Mouse (Mus musculus) embryonic facial prominence, embryonic 14.5 days (tissue): ENCODE results near the gene Nfyc. TPM values are rescaled to one million over a fixed set of nuclear protein-coding genes. Genes with fewer than 3 reads are reported as not detected.

Experiments used
- ATAC-seq: fragments of 200-750 bp; cut with Nextera tagmentation; 2 replicates; pipeline ENCODE4 v1.8.0; 2017; ENCODE audit warnings: low read depth, moderate number of reproducible peaks, moderate TSS enrichment
- DNase-seq: peaks from one replicate; pipeline ENCODE4 v3.0.0-alpha.2; 2015; ENCODE audit warnings: low spot score
- H3K27ac ChIP-seq: fragments of 300-500 bp; sonication (generic); replicated peaks from 2 replicates; pipeline ENCODE4 v1.5.1; 2014; ENCODE audit warnings: low read depth, mild to moderate bottlenecking, low read length, moderate library complexity
- H3K27me3 ChIP-seq: fragments of 300-500 bp; sonication (generic); replicated peaks from 2 replicates; pipeline ENCODE4 v1.6.1; 2014; ENCODE audit warnings: low read length; ENCODE audit not compliant: control insufficient read depth, insufficient read depth
- H3K36me3 ChIP-seq: fragments of 300-500 bp; sonication (generic); 2 replicates; pipeline ENCODE4 v1.6.1; 2014; ENCODE audit warnings: low read length, mixed read lengths; ENCODE audit not compliant: control insufficient read depth, insufficient read depth
- H3K4me1 ChIP-seq: fragments of 300-500 bp; sonication (generic); 2 replicates; pipeline ENCODE4 v1.6.1; 2014; ENCODE audit warnings: antibody characterized with exemption, low read length; ENCODE audit not compliant: control insufficient read depth, insufficient read depth
- H3K4me2 ChIP-seq: fragments of 300-500 bp; sonication (generic); 2 replicates; pipeline ENCODE4 v1.6.1; 2014; ENCODE audit warnings: low read depth, mild to moderate bottlenecking, low read length, moderate library complexity, mixed read lengths
- H3K4me3 ChIP-seq: fragments of 300-500 bp; sonication (generic); 2 replicates; pipeline ENCODE4 v1.5.1; 2014; ENCODE audit warnings: low read depth, mild to moderate bottlenecking, low read length
- H3K9ac ChIP-seq: fragments of 300-500 bp; sonication (generic); 2 replicates; pipeline ENCODE4 v1.6.1; 2014; ENCODE audit warnings: low read depth, mild to moderate bottlenecking, low read length, moderate library complexity, mixed read lengths
- H3K9me3 ChIP-seq: fragments of 300-500 bp; sonication (generic); 2 replicates; pipeline ENCODE4 v1.6.1; 2016; ENCODE audit warnings: low read length; ENCODE audit not compliant: control insufficient read depth
- WGBS: fragments of 180-500 bp; shearing (Covaris S2); extraction: QIAGEN DNeasy Blood & Tissue Kit; methylation state at CpG from one replicate; pipeline ENCODE4 v1.1.7; 2014; 5-methylcytosine and 5-hydroxymethylcytosine counted together
- polyA plus RNA-seq: library from polyadenylated mRNA; unstranded; fragments of >200 nt; fragmentation: Nextera tagmentation; extraction: Ambion mirVana; gene quantifications from 2 replicates; pipeline ENCODE4 v1.2.1, GENCODE M21; 2014

Gene Nfyc
- polyA plus RNA-seq, 1 experiment from 2014 or later = 90.5 TPM

DNA sequence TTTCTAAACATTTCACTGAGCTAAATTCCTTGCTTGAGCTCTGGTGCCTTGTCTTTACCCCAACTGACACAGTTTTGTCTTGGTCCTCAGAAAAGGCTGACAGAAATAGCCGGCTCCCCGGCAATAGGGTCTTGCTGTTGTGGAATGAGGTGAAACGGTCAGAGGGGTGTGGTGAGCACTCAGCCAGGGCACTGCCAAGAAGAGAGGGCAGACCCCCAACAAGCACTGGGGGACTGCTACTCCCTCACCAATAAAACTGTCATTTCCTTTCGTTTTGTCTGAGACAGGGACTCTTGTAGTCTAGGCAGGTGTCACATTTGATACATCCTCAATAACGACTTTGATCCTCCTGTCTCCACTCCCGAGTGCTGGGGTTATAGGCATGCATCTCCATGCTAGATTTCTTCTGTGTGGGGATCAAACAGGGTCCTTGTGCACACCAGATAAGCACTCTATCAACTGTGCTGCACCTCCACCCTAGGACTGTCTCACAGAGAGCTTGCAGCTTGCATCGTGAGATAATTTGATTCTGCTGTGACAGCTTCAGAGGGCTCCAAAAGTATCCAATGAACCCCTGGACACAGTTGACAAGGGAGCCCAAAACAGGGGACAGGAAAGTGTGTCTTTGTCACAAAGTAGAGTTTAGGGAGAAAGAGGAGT lies 13.2 kb upstream of the Nfyc start:
- no peak for DNase-seq
- 47% methylated on average over 7 of the region's 7 CpGs for WGBS

DNA sequence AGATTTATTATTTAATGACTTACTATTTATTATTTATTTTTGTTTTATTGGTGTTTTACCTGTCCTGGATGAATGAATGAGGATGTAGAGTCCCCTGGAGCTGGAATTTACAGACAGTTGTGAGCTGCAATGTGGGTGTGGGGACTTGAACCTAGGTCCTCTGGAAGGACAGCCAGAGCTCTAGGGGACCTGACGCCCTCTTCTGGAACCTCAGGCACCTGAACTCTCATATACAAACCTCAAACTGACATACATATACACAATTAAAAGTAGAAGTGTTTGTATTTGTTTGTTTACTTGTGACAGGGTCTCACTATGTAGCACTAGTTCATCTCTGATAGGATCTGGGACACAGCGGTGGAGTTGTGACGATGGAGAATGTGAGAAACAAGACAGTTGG lies 10.0 kb upstream of the Nfyc start:
- no peak for ATAC-seq
- H3K27me3 ChIP-seq = no peaks in the 10 kb centered on the region
- no peaks in the 10 kb centered on the region for H3K36me3 ChIP-seq
- H3K4me2 ChIP-seq = no peak overlapping the region
- H3K4me3 ChIP-seq = no peak overlapping the region
- H3K9me3 ChIP-seq = no peaks in the 10 kb centered on the region
- H3K4me1 ChIP-seq = no peaks in the 10 kb centered on the region
- no peak overlapping the region for H3K27ac ChIP-seq
- WGBS = 82% methylated on average over 3 of the region's 3 CpGs
- DNase-seq = no peak
- no peak overlapping the region for H3K9ac ChIP-seq

More for the DNA sequence above, 13.2 kb upstream of the Nfyc start:
- no peak overlapping the region for H3K27ac ChIP-seq
- H3K4me3 ChIP-seq = no peak overlapping the region
- no peak for ATAC-seq
- no peak overlapping the region for H3K9ac ChIP-seq
- H3K36me3 ChIP-seq = no peaks in the 10 kb centered on the region
- H3K4me1 ChIP-seq = no peaks in the 10 kb centered on the region
- no peaks in the 10 kb centered on the region for H3K9me3 ChIP-seq
- no peaks in the 10 kb centered on the region for H3K27me3 ChIP-seq
- H3K4me2 ChIP-seq = no peak overlapping the region

GRCm38 (mm10) chr4:120830767-120831166 lies 605 bp downstream of the Nfyc start:
- Histone ChIP-seq H3K4me1 (no peaks in the 10 kb centered on the region), H3K4me2 (no peak overlapping the region), H3K9me3 (no peaks in the 10 kb centered on the region), H3K27ac (no peak overlapping the region), H3K9ac (no peak overlapping the region), H3K36me3 (no peaks in the 10 kb centered on the region), H3K27me3 (no peaks in the 10 kb centered on the region), H3K4me3 (no peak overlapping the region)
- 57% methylated on average over 5 of the region's 5 CpGs for WGBS
- ATAC-seq (no peak), DNase-seq (no peak)

GRCm38 (mm10) chr4:120826418-120826817 lies 5.0 kb downstream of the Nfyc start:
- H3K9ac ChIP-seq = no peak overlapping the region
- peak overlapping the region; percentile 74; the same call in 1 of the 2 replicates for H3K4me2 ChIP-seq
- H3K36me3 ChIP-seq = no peaks in the 10 kb centered on the region
- peak overlapping the region; percentile 82 for H3K4me3 ChIP-seq
- DNase-seq (no peak), ATAC-seq (no peak)
- 90% methylated on average over 6 of the region's 6 CpGs for WGBS
- no peaks in the 10 kb centered on the region for H3K9me3 ChIP-seq
- H3K27me3 ChIP-seq = no peaks in the 10 kb centered on the region
- H3K4me1 ChIP-seq = peaks cover 11% of the 10 kb centered on the region
- peak overlapping the region; percentile 100 for H3K27ac ChIP-seq

- DNase-seq (peak; percentile 100), ATAC-seq (peak; percentile 97)
- H3K27me3 ChIP-seq = no peaks in the 10 kb centered on the region
- H3K27ac ChIP-seq = peak overlapping the region; percentile 100
- H3K36me3 ChIP-seq = no peaks in the 10 kb centered on the region
- H3K9ac ChIP-seq = peak overlapping the region; percentile 100
- WGBS = 1% methylated on average over 28 of the region's 55 CpGs
- H3K4me2 ChIP-seq = peak overlapping the region; percentile 74
- H3K9me3 ChIP-seq = no peaks in the 10 kb centered on the region
- peak overlapping the region; percentile 82 for H3K4me3 ChIP-seq
- H3K4me1 ChIP-seq = peaks cover 11% of the 10 kb centered on the region
Observed at GRCm38 (mm10) chr4:120825577-120826326, 5.6 kb downstream of the Nfyc start.

- whole genome bisulfite sequencing = under 1% methylated on average over 42 of the region's 53 CpGs
- peak overlapping the region; percentile 74 for H3K4me2 ChIP-seq
- no peaks in the 10 kb centered on the region for H3K36me3 ChIP-seq
- no peaks in the 10 kb centered on the region for H3K27me3 ChIP-seq
- peak overlapping the region; percentile 100 for H3K27ac ChIP-seq
- ATAC-seq = peak; percentile 96
- peak overlapping the region; percentile 82 for H3K4me3 ChIP-seq
- H3K9ac ChIP-seq = peak overlapping the region; percentile 100
- H3K9me3 ChIP-seq = no peaks in the 10 kb centered on the region
- peak; percentile 97 for DNase-seq
- peaks cover 11% of the 10 kb centered on the region for H3K4me1 ChIP-seq
Observed at GRCm38 (mm10) chr4:120825100-120825553, 6.2 kb downstream of the Nfyc start.

GRCm38 (mm10) chr4:120822191-120822911 lies 9.0 kb downstream of the Nfyc start:
- Histone ChIP-seq H3K4me2 (no peak overlapping the region), H3K9ac (no peak overlapping the region), H3K36me3 (no peaks in the 10 kb centered on the region), H3K27me3 (no peaks in the 10 kb centered on the region), H3K4me1 (peaks cover 18% of the 10 kb centered on the region), H3K4me3 (no peak overlapping the region), H3K9me3 (no peaks in the 10 kb centered on the region), H3K27ac (no peak overlapping the region)
- ATAC-seq = no peak
- WGBS = 89% methylated on average over 2 of the region's 2 CpGs
- no peak for DNase-seq

- no peak overlapping the region for H3K4me2 ChIP-seq
- H3K9ac ChIP-seq = no peak overlapping the region
- H3K9me3 ChIP-seq = no peaks in the 10 kb centered on the region
- DNase-seq (no peak), ATAC-seq (no peak)
- no peak overlapping the region for H3K4me3 ChIP-seq
- H3K27me3 ChIP-seq = no peaks in the 10 kb centered on the region
- peaks cover 32% of the 10 kb centered on the region for H3K4me1 ChIP-seq
- 95% methylated on average over 2 of the region's 2 CpGs for WGBS
- H3K36me3 ChIP-seq = no peaks in the 10 kb centered on the region
- H3K27ac ChIP-seq = no peak overlapping the region
Observed at GRCm38 (mm10) chr4:120819871-120820270, 11.5 kb downstream of the Nfyc start.
